ENCODE assay signal across 21 mouse cellular contexts in the genomic region with DNA sequence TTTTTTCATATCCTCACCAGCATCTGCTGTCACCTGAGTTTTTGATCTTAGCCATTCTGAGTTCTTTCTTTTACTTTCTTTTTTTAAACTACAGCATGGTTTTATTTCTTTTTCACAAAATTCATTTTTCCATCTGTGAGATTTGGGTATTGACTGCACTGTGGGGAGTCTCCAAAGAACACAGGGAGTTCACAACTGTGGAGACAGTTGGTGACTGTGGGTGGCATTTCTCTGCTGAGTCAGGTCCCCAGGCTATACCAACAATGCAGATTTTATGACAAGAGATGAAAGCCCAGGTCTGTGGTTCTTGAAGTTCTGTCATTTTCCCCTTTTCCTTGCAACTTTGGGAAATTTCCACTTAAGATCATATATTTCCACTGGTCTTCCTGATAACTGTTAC.
DNase-seq lines count a peak whose midpoint lies in the region; TF ChIP-seq lines count a peak whose summit lies in the region.
"Had no signal": no experiment of that assay in that cellular context is flagged by ENCODE, and none has a peak within 500 bp of the region (broad histone marks: within the 10 kb centered on the region; RNA-seq: fewer than 3 reads in every experiment).

No protein-coding gene starts in this region.

- H3K27ac ChIP-seq in layer of hippocampus, adult 2 months: peak overlapping the region; percentile 68
- H3K27ac ChIP-seq: forebrain, embryonic 15.5 days; hindbrain, embryonic 15.5 days; liver, embryonic 14.5 days; midbrain, embryonic 13.5 days had no signal

- TF ChIP-seq CTCF in layer of hippocampus, adult 2 months (conservative IDR thresholded peaks at IDR 0.05): no peak

- intact Hi-C loops in left cerebral cortex, postnatal 10 days (cut with DNase I): no loop called here

- peak; percentile 31 to 42 for DNase-seq in left cerebral cortex, adult 18-20 months (ENCODE audit: low spot score in 2 of 2)
- no peak for DNase-seq in left cerebral cortex, postnatal 10 days (ENCODE audit: extremely low spot score in 1 of 2, low spot score in 2 of 2)
- DNase-seq in layer of hippocampus, adult 2 months (ENCODE audit: low spot score in 2 of 2): peak; percentile 47 to 74
- DNase-seq in layer of hippocampus, postnatal 36 days: peak; percentile 41
- peak; percentile 2 to 12 for DNase-seq in right cerebral cortex, postnatal 36 days (ENCODE audit: low spot score in 2 of 2)
- DNase-seq in lung, postnatal 4 days: no peak
- DNase-seq in kidney, adult 9 months: no peak
- DNase-seq: adrenal gland, adult 2 months; B cell, adult 2 months; cerebellum, adult 2 months; cerebellum, postnatal 36 days; gastrocnemius, postnatal 10 days; kidney, adult 2 months; kidney, postnatal 25 days; lung, embryonic 14.5 days; thymus, adult 2 months had no signal

- H3K4me3 ChIP-seq in layer of hippocampus, adult 2 months: no peak overlapping the region
- H3K4me3 ChIP-seq: forebrain, embryonic 15.5 days; hindbrain, embryonic 15.5 days; megakaryocyte, embryonic 14.5 days; midbrain, embryonic 13.5 days had no signal

Comparison
In these comparisons a context has a peak if more than half of its experiments do, and no peak if none do; other contexts are left out.
1. DNase-seq: peak in left cerebral cortex, adult 18-20 months (2 of 2), layer of hippocampus, adult 2 months (2 of 2), layer of hippocampus, postnatal 36 days (2 of 2) and right cerebral cortex, postnatal 36 days (2 of 2); none in left cerebral cortex, postnatal 10 days (0 of 2), lung, postnatal 4 days (0 of 2) and kidney, adult 9 months (single experiment).